Comparison of ENCODE assay signal across 9 mouse cellular contexts in genomic region chr1:71844938-71845685, GRCm38 (mm10).
A peak's percentile ranks its signal among the peaks of the same experiment; 100 is the strongest.
DNase-seq lines count a peak whose midpoint lies in the region; ATAC-seq lines count a peak whose summit lies in the region.
"Had no signal": no experiment of that assay in that cellular context is flagged by ENCODE, and none has a peak within 500 bp of the region (broad histone marks: within the 10 kb centered on the region; RNA-seq: fewer than 3 reads in every experiment).

No protein-coding gene starts in this region.

- no peak overlapping the region for H3K4me3 ChIP-seq in lung, embryonic 15.5 days
- H3K4me3 ChIP-seq in heart, embryonic 15.5 days, result peak overlapping the region; percentile 25; the same call in 1 of the 2 replicates
- no peak overlapping the region for H3K4me3 ChIP-seq in forebrain, embryonic 15.5 days
- H3K4me3 ChIP-seq: embryonic facial prominence, embryonic 12.5 days had no signal

- H3K9ac ChIP-seq in lung, embryonic 15.5 days, result no peak overlapping the region
- H3K9ac ChIP-seq in heart, embryonic 15.5 days, result no peak overlapping the region
- H3K9ac ChIP-seq in forebrain, embryonic 15.5 days (replicated peaks), result no peak overlapping the region
- H3K9ac ChIP-seq: embryonic facial prominence, embryonic 12.5 days had no signal

- no peaks in the 10 kb centered on the region for H3K27me3 ChIP-seq in lung, embryonic 15.5 days
- H3K27me3 ChIP-seq in heart, embryonic 15.5 days, result no peaks in the 10 kb centered on the region
- H3K27me3 ChIP-seq in forebrain, embryonic 15.5 days, result no peaks in the 10 kb centered on the region
- H3K27me3 ChIP-seq: embryonic facial prominence, embryonic 12.5 days had no signal

- peak overlapping the region; percentile 44 for H3K4me2 ChIP-seq in lung, embryonic 15.5 days
- H3K4me2 ChIP-seq in heart, embryonic 15.5 days, result peak overlapping the region; percentile 54
- no peak overlapping the region for H3K4me2 ChIP-seq in forebrain, embryonic 15.5 days (replicated peaks)
- H3K4me2 ChIP-seq: embryonic facial prominence, embryonic 12.5 days had no signal

- intact Hi-C loops in left cerebral cortex, postnatal 25 days (cut with DNase I), result no loop called here

- no peaks in the 10 kb centered on the region for H3K36me3 ChIP-seq in lung, embryonic 15.5 days
- H3K36me3 ChIP-seq in heart, embryonic 15.5 days, result no peaks in the 10 kb centered on the region
- no peaks in the 10 kb centered on the region for H3K36me3 ChIP-seq in forebrain, embryonic 15.5 days
- H3K36me3 ChIP-seq: embryonic facial prominence, embryonic 12.5 days had no signal

- 37% methylated on average over 16 of the region's 16 CpGs for WGBS in lung, embryonic 15.5 days
- WGBS in heart, embryonic 15.5 days, result 22% methylated on average over 16 of the region's 16 CpGs
- 74% methylated on average over 16 of the region's 16 CpGs for WGBS in forebrain, embryonic 15.5 days

- H3K9me3 ChIP-seq in lung, embryonic 15.5 days, result no peaks in the 10 kb centered on the region
- H3K9me3 ChIP-seq in heart, embryonic 15.5 days (replicated peaks), result no peaks in the 10 kb centered on the region
- no peaks in the 10 kb centered on the region for H3K9me3 ChIP-seq in forebrain, embryonic 15.5 days
- H3K9me3 ChIP-seq: embryonic facial prominence, embryonic 12.5 days had no signal

- ATAC-seq in lung, embryonic 15.5 days (ENCODE audit: borderline replicate concordance, extremely low read depth, low FRiP score, low TSS enrichment), result peak; percentile 78
- ATAC-seq in heart, embryonic 15.5 days (replicated peaks; ENCODE audit: insufficient number of reproducible peaks, insufficient read depth, low FRiP score, low read depth), result peak; percentile 74
- ATAC-seq in forebrain, embryonic 15.5 days (replicated peaks), result no peak

- peaks cover 11% of the 10 kb centered on the region for H3K4me1 ChIP-seq in lung, embryonic 15.5 days
- peaks cover 14% of the 10 kb centered on the region for H3K4me1 ChIP-seq in heart, embryonic 15.5 days (replicated peaks)
- no peaks in the 10 kb centered on the region for H3K4me1 ChIP-seq in forebrain, embryonic 15.5 days
- H3K4me1 ChIP-seq: embryonic facial prominence, embryonic 12.5 days had no signal

- DNase-seq in lung, adult 18-20 months, result no peak
- peak; percentile 26 to 56 for DNase-seq in left cerebral cortex, postnatal 25 days (ENCODE audit: low spot score in 2 of 2)
- DNase-seq in urinary bladder, postnatal 14 days (ENCODE audit: low spot score), result peak; percentile 47
- DNase-seq in adrenal gland, adult (ENCODE audit: inconsistent age in 2 of 2, low spot score in 1 of 2), result no peak
- no peak for DNase-seq in thymus, postnatal 14 days

- peak overlapping the region; percentile 78 for H3K27ac ChIP-seq in lung, embryonic 15.5 days
- H3K27ac ChIP-seq in heart, embryonic 15.5 days, result peak overlapping the region; percentile 82
- no peak overlapping the region for H3K27ac ChIP-seq in forebrain, embryonic 15.5 days (replicated peaks)
- H3K27ac ChIP-seq: embryonic facial prominence, embryonic 12.5 days had no signal

Comparison
In these comparisons a context has a peak if more than half of its experiments do, and no peak if none do; other contexts are left out.
1. DNase-seq: peak in left cerebral cortex, postnatal 25 days (2 of 2) and urinary bladder, postnatal 14 days (single experiment); none in lung, adult 18-20 months (0 of 2), adrenal gland, adult (0 of 2) and thymus, postnatal 14 days (single experiment).